Mouse (Mus musculus) thymus, postnatal 0 days (tissue): ENCODE results near the gene Wdfy2. TPM values are rescaled to one million over a fixed set of nuclear protein-coding genes. Genes with fewer than 3 reads are reported as not detected.

Experiments
- DNase-seq: peaks from one replicate; pipeline ENCODE4 v3.0.0-alpha.2; 2015; ENCODE audit warnings: low spot score
- polyA plus RNA-seq: library from polyadenylated mRNA; unstranded; fragments of >200 nt; fragmentation: Nextera tagmentation; extraction: Ambion mirVana; gene quantifications from 2 replicates; pipeline ENCODE4 v1.2.1, GENCODE M21; 2015

Gene Wdfy2
- polyA plus RNA-seq, 1 experiment from 2014 or later, result 5.1 TPM

GRCm38 (mm10) chr14:62922637-62923036 lies 85.2 kb downstream of the Wdfy2 start:
- no peak for DNase-seq

GRCm38 (mm10) chr14:62924800-62925199 lies 87.3 kb downstream of the Wdfy2 start:
- peak; percentile 24 for DNase-seq

DNA sequence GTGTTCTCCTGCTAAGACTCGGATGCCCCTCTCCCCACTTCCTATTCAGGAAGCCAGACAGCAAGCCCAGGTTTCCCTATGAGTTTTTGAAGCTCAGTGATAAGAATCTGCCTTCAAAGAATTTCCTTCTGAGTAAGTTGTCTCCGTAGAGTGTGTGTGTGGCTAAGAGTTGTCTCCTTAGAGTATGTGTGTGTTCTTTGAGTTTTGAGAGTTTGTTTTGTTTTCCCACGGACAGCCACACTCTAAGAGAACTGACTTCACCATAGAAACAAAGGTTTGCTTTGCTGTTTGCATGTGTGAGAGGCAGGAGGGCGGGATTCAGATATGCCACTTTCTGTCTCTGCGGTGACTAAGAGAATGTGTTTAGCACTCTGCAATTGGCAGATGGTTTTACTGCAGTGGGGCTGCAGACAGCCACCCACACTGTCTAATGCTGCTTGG lies 90.6 kb downstream of the Wdfy2 start:
- DNase-seq, result peak; percentile 21

- no peak for DNase-seq
Measured at GRCm38 (mm10) chr14:62935361-62935760, 97.9 kb downstream of the Wdfy2 start.

DNA sequence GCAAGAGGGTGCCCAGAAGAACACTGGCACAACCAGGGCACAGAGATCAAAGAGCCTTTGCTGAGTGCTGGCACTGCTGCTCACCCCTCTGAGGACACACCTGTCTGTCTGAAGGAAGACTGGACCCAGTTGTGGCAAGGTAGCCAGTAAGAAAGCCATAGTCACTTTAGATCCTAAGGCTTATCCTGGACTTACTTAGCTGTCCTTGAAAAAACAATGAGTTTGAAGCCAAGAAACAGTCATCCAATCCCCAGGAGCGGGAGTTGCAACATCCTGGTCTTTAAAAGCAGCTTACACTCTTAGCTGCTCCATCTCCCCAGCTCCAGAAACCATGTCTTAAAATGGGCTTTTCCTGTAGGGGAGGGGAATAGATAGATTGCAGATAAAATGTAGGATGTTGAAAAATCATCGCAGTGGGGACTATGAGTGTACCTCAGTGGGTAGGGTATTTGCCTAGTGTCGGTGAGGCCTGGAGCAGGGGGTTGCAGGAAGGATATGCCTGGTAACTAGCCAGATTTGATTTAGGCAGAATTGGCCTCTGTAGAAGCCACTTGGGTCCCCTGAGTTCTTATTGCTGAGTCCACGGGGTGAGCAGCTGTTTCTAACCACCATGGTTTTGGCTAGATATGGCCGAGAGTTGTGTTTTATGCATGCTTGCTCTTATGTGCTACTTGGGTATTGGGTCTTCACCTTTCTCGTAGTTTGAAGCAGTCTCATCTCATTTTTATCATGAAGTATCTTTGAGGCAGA lies 99.3 kb downstream of the Wdfy2 start:
- DNase-seq, result no peak

DNA sequence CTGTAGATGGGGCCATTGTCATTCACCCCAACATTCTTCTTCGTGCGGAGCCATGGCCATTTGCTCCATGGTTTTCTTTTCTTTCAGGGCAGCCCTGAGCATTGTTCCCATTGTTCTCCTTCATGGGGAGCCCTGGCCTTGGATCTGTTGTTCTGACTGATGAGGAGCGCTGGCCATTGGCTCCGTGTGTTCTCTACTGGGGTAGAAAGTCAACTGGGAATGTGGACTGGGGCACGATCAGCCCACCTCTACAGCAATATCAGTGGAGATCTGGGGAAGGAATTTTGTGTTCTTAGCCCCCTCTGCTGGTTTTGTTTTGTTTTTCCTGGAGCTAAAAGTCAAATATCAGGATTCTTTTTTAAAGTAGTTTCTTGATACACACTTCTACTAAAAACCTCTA lies 100.2 kb downstream of the Wdfy2 start:
- no peak for DNase-seq

DNA sequence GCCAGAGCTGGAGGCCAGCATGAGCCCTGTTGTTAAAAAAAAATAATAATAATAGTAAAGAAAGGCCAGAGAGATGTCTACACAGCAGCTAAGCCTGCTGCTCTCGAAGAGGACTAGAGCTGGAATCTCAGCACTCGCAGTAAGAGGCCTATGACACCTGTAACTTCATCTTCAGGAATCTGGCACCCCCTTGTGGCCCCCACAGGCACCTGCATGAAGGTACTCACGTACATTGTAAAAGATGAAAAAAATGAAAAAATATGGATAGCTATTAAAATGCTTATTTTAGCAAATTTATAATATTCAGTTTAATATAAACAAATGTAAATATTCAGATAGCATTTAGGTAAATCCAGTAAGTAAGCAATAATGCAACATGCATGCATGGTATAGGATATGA lies 102.0 kb downstream of the Wdfy2 start:
- no peak for DNase-seq

- peak; percentile 89 for DNase-seq
Measured at GRCm38 (mm10) chr14:62940383-62941074, 103.1 kb downstream of the Wdfy2 start.

GRCm38 (mm10) chr14:62946794-62947193 lies 109.3 kb downstream of the Wdfy2 start:
- DNase-seq, result no peak

- DNase-seq, result no peak
Measured at GRCm38 (mm10) chr14:62956091-62956490, 118.6 kb downstream of the Wdfy2 start.

- DNase-seq, result no peak
Measured at GRCm38 (mm10) chr14:62963632-62964031, 126.2 kb downstream of the Wdfy2 start.

DNA sequence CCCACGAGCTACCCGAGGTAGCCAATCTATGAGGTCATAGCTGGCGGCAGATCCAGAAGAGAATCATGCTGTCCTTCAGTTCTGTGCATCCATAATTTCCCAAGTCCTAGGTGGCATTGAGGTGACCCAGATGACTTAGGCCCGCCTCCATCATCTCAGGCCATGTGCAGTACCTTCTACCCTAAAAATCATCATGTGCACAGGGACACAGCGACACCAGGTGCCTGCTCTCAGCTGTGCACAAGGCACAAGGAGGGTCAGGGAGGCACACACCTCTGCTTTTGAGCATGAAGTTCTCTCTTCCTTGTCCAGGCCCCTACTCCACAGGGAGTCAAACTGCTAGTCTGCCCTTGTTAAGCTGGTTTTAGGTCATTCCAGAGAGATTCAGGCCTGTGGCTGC lies 127.9 kb downstream of the Wdfy2 start:
- DNase-seq, result no peak

GRCm38 (mm10) chr14:62965811-62966520 lies 128.5 kb downstream of the Wdfy2 start:
- DNase-seq, result no peak

DNA sequence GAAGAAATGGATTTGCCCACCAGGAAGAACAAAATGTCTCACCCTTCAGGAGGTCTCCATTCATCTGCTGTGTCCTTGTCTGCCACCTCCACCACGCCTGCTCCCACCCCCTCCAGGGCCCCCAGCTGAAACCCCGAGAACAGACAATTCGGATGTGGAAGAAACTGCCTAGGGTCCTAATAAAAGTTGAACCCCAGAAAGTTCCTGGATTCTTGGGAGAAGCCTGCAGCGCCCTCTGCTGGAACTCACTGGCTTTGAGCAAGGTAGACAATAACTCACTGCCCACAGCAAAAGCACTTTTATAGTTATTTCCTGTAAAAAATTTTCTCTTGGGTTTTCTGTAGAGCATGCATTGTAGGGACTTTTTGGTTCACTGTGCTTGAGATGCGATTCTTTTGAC lies 137.6 kb downstream of the Wdfy2 start:
- DNase-seq, result peak; percentile 62

DNA sequence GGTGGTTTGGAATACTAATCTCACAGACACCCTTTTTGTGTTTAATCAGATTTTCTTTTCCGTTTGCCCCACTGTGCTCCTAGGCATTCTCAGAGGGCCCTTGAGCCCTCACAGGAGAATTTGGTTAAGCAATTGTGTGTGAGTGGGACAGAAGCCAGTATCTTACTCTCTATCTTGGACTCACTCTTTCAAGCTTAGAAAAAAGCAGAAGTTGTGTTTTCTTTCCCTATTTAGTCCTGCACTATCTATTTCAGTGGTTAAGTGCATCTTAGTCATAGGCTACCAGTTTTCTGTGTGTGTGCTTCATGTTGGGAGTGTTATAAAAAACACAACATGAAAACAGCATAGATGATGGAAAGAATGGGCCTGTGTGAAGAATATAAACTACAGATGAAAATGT lies 142.3 kb downstream of the Wdfy2 start:
- no peak for DNase-seq

- no peak for DNase-seq
Measured at GRCm38 (mm10) chr14:62984410-62984809, 146.9 kb downstream of the Wdfy2 start, which contains the start of gene Defb48. Defb48 (minus strand) TSS chr14:62984510.

GRCm38 (mm10) chr14:62991271-62991670 lies 153.8 kb downstream of the Wdfy2 start:
- no peak for DNase-seq

- no peak for DNase-seq
Measured at GRCm38 (mm10) chr14:62991849-62992510, 154.5 kb downstream of the Wdfy2 start.

DNA sequence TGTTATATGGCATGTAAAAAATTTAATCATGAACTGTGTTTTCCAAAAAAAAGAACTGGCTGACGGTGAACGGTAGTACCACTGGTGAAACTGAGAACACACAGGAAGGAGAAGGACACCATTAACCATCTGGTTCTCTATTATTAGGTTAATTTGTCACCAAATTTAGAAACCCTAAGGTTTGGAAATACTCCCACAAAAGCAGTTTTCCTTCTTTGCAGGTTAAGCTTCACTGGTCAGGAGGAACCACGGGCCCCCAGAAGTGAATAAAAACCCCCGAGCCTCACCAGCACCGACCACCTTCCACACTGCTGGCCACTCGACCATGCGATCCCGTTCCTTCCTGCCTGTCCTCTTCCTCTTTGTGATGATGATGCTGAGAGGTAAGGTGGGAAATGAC lies 160.3 kb downstream of the Wdfy2 start, which contains the start of gene Defb47:
Gene Defb47 (plus strand): TSS at position 301 of the 400 bp plus-strand sequence.
- DNase-seq, result no peak

- no peak for DNase-seq
Measured at GRCm38 (mm10) chr14:62998977-62999376, 161.5 kb downstream of the Wdfy2 start.

GRCm38 (mm10) chr14:63002588-63002987 lies 165.1 kb downstream of the Wdfy2 start:
- no peak for DNase-seq
